Mouse (Mus musculus): ENCODE measurements at regions not wholly inside any gene's neighbourhood (a gene's known extent, or its start where the extent isn't known, plus 50 kb on each side); places are given as distances from the start of the nearest gene placed in this dataset.

DNA sequence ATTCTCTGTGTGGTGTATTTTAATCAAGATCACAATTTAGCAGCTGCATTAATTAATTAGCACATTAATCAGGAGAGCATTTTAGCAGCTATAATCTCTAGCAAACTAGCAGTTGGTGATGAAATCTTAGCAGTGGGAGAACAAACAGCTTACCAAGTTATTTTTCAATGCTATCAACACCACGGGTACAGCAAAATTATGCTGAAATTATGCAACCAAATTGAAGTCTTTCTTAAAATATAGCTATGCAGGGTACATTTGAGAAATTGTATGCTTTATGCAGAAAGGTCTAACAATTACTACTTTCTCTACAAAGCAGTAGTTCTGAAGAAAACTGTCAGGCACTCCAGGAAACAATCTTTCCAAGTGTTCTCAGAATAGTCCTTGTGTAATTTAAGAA, 378.1 kb downstream of the Dnajb9 start:
- no peak overlapping the region for H3K27ac ChIP-seq (ENCODE audit: low read depth, low read length)
- no peak for TF ChIP-seq CTCF (IDR thresholded peaks at IDR 0.05)
- WGBS, result 67% methylated on average over 1 of the region's 1 CpGs

GRCm38 (mm10) chr12:43828641-43829040, 381.5 kb downstream of the Dnajb9 start:
- DNase-seq (ENCODE audit: low spot score), result no peak
- no peak for ATAC-seq (ENCODE audit: low FRiP score)
- Histone ChIP-seq H3K27me3 (ENCODE audit: insufficient read depth, low read length) (no peaks in the 10 kb centered on the region), H3K4me3 (ENCODE audit: low read depth, low read length) (no peak overlapping the region), H3K36me3 (ENCODE audit: insufficient read depth, low read length) (no peaks in the 10 kb centered on the region), H3K9me3 (ENCODE audit: low read length) (no peaks in the 10 kb centered on the region), H3K4me2 (ENCODE audit: low read depth, low read length, poor library complexity, severe bottlenecking) (no peak overlapping the region), H3K9ac (replicated peaks; ENCODE audit: low read length, poor library complexity, severe bottlenecking) (no peak overlapping the region), H3K4me1 (ENCODE audit: insufficient read depth, low read length) (no peaks in the 10 kb centered on the region), H3K27ac (ENCODE audit: low read depth, low read length) (no peak overlapping the region)
- TF ChIP-seq CTCF (IDR thresholded peaks at IDR 0.05), result no peak

More for the DNA sequence above, 378.1 kb downstream of the Dnajb9 start:
- H3K36me3 ChIP-seq (ENCODE audit: insufficient read depth, low read length), result no peaks in the 10 kb centered on the region
- H3K4me3 ChIP-seq (ENCODE audit: low read depth, low read length), result no peak overlapping the region
- no peak overlapping the region for H3K4me2 ChIP-seq (ENCODE audit: low read depth, low read length, poor library complexity, severe bottlenecking)
- no peaks in the 10 kb centered on the region for H3K9me3 ChIP-seq (ENCODE audit: low read length)
- ATAC-seq (ENCODE audit: low FRiP score), result no peak
- no peaks in the 10 kb centered on the region for H3K4me1 ChIP-seq (ENCODE audit: insufficient read depth, low read length)
- H3K27me3 ChIP-seq (ENCODE audit: insufficient read depth, low read length), result no peaks in the 10 kb centered on the region
- DNase-seq (ENCODE audit: low spot score), result peak; percentile 3
- no peak overlapping the region for H3K9ac ChIP-seq (replicated peaks; ENCODE audit: low read length, poor library complexity, severe bottlenecking)

DNA sequence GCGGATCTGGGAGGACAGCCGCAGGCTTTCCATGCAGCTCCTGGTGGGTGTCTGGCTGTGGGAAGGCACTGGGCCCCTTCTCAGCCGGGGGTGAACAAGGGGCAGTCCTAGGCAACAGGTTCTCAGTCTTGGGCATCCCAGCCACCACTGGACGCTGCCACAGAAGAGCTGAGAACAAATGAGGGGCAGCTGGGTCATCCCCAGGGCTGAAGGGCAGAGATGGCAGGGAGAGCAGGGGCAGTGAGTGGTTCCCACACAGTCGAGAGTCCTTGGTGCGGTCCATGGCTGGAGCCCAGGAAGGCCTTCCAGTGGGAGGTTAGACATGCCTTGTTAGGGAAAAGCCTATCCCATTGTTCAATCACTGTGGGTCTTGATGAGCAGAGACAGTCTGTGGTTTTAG, 382.2 kb downstream of the Dnajb9 start:
- Histone ChIP-seq H3K27me3 (ENCODE audit: insufficient read depth, low read length) (no peaks in the 10 kb centered on the region), H3K4me2 (ENCODE audit: low read depth, low read length, poor library complexity, severe bottlenecking) (no peak overlapping the region), H3K4me3 (ENCODE audit: low read depth, low read length) (no peak overlapping the region), H3K9ac (replicated peaks; ENCODE audit: low read length, poor library complexity, severe bottlenecking) (no peak overlapping the region), H3K4me1 (ENCODE audit: insufficient read depth, low read length) (no peaks in the 10 kb centered on the region), H3K9me3 (ENCODE audit: low read length) (no peaks in the 10 kb centered on the region), H3K27ac (ENCODE audit: low read depth, low read length) (no peak overlapping the region), H3K36me3 (ENCODE audit: insufficient read depth, low read length) (no peaks in the 10 kb centered on the region)
- ATAC-seq (ENCODE audit: low FRiP score) (no peak), DNase-seq (ENCODE audit: low spot score) (no peak)
- no peak for TF ChIP-seq CTCF (IDR thresholded peaks at IDR 0.05)
- WGBS, result 82% methylated on average over 6 of the region's 6 CpGs

- Histone ChIP-seq H3K27ac (ENCODE audit: low read depth, low read length) (no peak overlapping the region), H3K4me1 (ENCODE audit: insufficient read depth, low read length) (no peaks in the 10 kb centered on the region), H3K4me2 (ENCODE audit: low read depth, low read length, poor library complexity, severe bottlenecking) (no peak overlapping the region), H3K36me3 (ENCODE audit: insufficient read depth, low read length) (no peaks in the 10 kb centered on the region), H3K9ac (replicated peaks; ENCODE audit: low read length, poor library complexity, severe bottlenecking) (no peak overlapping the region), H3K27me3 (ENCODE audit: insufficient read depth, low read length) (no peaks in the 10 kb centered on the region), H3K4me3 (ENCODE audit: low read depth, low read length) (no peak overlapping the region), H3K9me3 (ENCODE audit: low read length) (no peaks in the 10 kb centered on the region)
- ATAC-seq (ENCODE audit: low FRiP score) (no peak), DNase-seq (ENCODE audit: low spot score) (no peak)
- 60% methylated on average over 3 of the region's 3 CpGs for WGBS
- no peak for TF ChIP-seq CTCF (IDR thresholded peaks at IDR 0.05)
These were observed 382.8 kb downstream of the Dnajb9 start for GRCm38 (mm10) chr12:43827296-43827695.

DNA sequence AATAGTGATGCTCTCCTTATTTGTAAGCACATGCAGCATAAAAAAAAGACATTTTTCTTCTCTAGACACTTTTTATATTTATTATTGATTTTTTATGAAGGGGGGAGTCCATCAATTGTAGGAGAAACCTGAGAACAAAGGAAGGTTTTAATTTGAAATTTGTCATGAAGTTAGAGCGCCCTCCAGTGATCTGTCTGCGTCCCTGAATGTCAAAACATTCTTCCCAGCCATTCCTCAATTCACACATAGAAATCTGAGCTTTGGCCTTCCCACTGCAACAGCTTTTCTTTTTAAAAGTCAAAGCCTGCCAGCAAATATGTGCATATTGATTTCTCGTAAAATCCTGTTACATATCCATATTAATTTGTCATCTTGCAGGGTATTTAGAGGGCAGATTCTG, 396.6 kb downstream of the Dnajb9 start:
- WGBS, result 14% methylated on average over 3 of the region's 3 CpGs
- no peaks in the 10 kb centered on the region for H3K27me3 ChIP-seq (ENCODE audit: insufficient read depth, low read length)
- no peaks in the 10 kb centered on the region for H3K4me1 ChIP-seq (ENCODE audit: insufficient read depth, low read length)
- no peaks in the 10 kb centered on the region for H3K36me3 ChIP-seq (ENCODE audit: insufficient read depth, low read length)
- H3K4me3 ChIP-seq (ENCODE audit: low read depth, low read length), result no peak overlapping the region
- H3K4me2 ChIP-seq (ENCODE audit: low read depth, low read length, poor library complexity, severe bottlenecking), result no peak overlapping the region
- TF ChIP-seq CTCF (IDR thresholded peaks at IDR 0.05), result peak; percentile 79
- no peak for ATAC-seq (ENCODE audit: low FRiP score)
- DNase-seq (ENCODE audit: low spot score), result peak; percentile 80
- H3K27ac ChIP-seq (ENCODE audit: low read depth, low read length), result no peak overlapping the region
- no peaks in the 10 kb centered on the region for H3K9me3 ChIP-seq (ENCODE audit: low read length)
- no peak overlapping the region for H3K9ac ChIP-seq (replicated peaks; ENCODE audit: low read length, poor library complexity, severe bottlenecking)

DNA sequence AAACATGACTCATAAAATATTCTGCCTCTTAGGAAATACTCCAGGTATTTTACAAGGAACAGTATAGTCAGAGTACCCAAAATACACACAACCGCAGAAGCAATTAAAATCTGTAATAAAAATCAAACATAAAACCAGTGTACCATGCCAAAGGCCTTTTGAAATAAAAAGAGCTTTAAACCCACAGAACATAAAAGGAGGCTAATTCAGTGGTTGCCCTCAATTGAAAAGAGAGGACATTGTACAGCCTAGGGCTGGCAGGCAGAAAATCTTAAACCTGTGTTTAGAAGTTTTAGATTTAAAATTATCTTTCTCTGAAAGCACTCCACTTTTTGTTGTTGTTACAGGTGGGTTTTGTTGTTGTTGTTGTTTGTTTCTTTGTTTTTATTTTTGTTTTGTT, 437.4 kb downstream of the Dnajb9 start:
- H3K4me1 ChIP-seq (ENCODE audit: insufficient read depth, low read length), result no peaks in the 10 kb centered on the region
- no peak overlapping the region for H3K9ac ChIP-seq (replicated peaks; ENCODE audit: low read length, poor library complexity, severe bottlenecking)
- no peak overlapping the region for H3K27ac ChIP-seq (ENCODE audit: low read depth, low read length)
- WGBS, result 46% methylated on average over 1 of the region's 1 CpGs
- H3K36me3 ChIP-seq (ENCODE audit: insufficient read depth, low read length), result no peaks in the 10 kb centered on the region
- no peak overlapping the region for H3K4me2 ChIP-seq (ENCODE audit: low read depth, low read length, poor library complexity, severe bottlenecking)
- no peak for TF ChIP-seq CTCF (IDR thresholded peaks at IDR 0.05)
- H3K4me3 ChIP-seq (ENCODE audit: low read depth, low read length), result no peak overlapping the region
- no peak for ATAC-seq (ENCODE audit: low FRiP score)
- H3K9me3 ChIP-seq (ENCODE audit: low read length), result no peaks in the 10 kb centered on the region
- DNase-seq (ENCODE audit: low spot score), result no peak
- no peaks in the 10 kb centered on the region for H3K27me3 ChIP-seq (ENCODE audit: insufficient read depth, low read length)

- no peak overlapping the region for H3K4me2 ChIP-seq (ENCODE audit: low read depth, low read length, poor library complexity, severe bottlenecking)
- H3K27me3 ChIP-seq (ENCODE audit: insufficient read depth, low read length), result no peaks in the 10 kb centered on the region
- 67% methylated on average over 1 of the region's 1 CpGs for WGBS
- no peaks in the 10 kb centered on the region for H3K4me1 ChIP-seq (ENCODE audit: insufficient read depth, low read length)
- no peaks in the 10 kb centered on the region for H3K9me3 ChIP-seq (ENCODE audit: low read length)
- TF ChIP-seq CTCF (IDR thresholded peaks at IDR 0.05), result no peak
- no peak overlapping the region for H3K4me3 ChIP-seq (ENCODE audit: low read depth, low read length)
- no peak overlapping the region for H3K9ac ChIP-seq (replicated peaks; ENCODE audit: low read length, poor library complexity, severe bottlenecking)
- no peak overlapping the region for H3K27ac ChIP-seq (ENCODE audit: low read depth, low read length)
- no peaks in the 10 kb centered on the region for H3K36me3 ChIP-seq (ENCODE audit: insufficient read depth, low read length)
- no peak for ATAC-seq (ENCODE audit: low FRiP score)
- DNase-seq (ENCODE audit: low spot score), result no peak
These were observed 448.0 kb downstream of the Dnajb9 start for GRCm38 (mm10) chr12:43762151-43762550.

Measured in midbrain, postnatal 0 days (tissue).